Mouse (Mus musculus): Measurements from ENCODE around the gene Abhd17a.

DNA sequence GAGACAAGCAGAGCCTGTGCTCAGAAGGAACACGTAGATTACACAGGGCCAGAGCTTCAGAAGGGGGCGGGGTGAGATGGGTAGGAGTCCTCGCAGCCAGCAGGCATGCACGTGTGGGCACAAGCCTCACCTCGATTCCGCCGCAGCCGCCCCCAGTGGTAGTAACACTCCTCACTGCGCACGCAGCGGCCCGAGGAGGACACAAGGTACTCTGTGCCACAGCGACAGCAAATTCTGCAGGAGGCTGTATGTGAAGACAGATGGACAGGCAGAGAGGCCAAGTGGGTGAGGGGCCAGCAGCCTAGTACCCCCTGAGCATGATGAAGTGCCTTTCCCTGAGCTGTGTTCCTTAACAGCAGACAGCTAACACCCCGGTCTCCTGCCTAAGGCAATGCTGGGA is 46.3 kb downstream of the Abhd17a start:
- TF ChIP-seq MEF2A (IDR thresholded peaks at IDR 0.05; ENCODE audit: borderline replicate concordance, low read depth, low read length) (no peak), ZMIZ1 (IDR thresholded peaks at IDR 0.05; ENCODE audit: low read depth, low read length) (no peak), POLR2A (IDR thresholded peaks at IDR 0.05; ENCODE audit: low read depth, low read length) (no peak), ZKSCAN1 (IDR thresholded peaks at IDR 0.05; ENCODE audit: borderline replicate concordance, low read depth, low read length) (no peak), CTCF (conservative IDR thresholded peaks at IDR 0.05 in 1 of 2, IDR thresholded peaks at IDR 0.05 in 1 of 2; ENCODE audit: low read depth in 2 of 2, low read length in 2 of 2) (no peak), RCOR1 (conservative IDR thresholded peaks at IDR 0.05; ENCODE audit: low read depth, low read length) (no peak), ZNF384 (IDR thresholded peaks at IDR 0.05; ENCODE audit: low read depth, low read length) (no peak)

Data from CH12.LX (cell line).